Mouse (Mus musculus): Measurements from ENCODE around the gene Sys1.

GRCm38 (mm10) chr2:164496847-164497690 lies 40.3 kb downstream of the Sys1 start, which contains the start of gene Pigt:
- TF ChIP-seq GATA1 (IDR thresholded peaks at IDR 0.05; ENCODE audit: borderline replicate concordance, low read length) (no peak), FLI1 (IDR thresholded peaks at IDR 0.05; ENCODE audit: low read length) (no peak)
